Mouse (Mus musculus) heart, embryonic 10.5 days (tissue): ENCODE results near the gene Arhgap1. TPM values are rescaled to one million over a fixed set of nuclear protein-coding genes. Genes with fewer than 3 reads are reported as not detected.

Experiments
- DNase-seq: peaks from one replicate; pipeline ENCODE4 v3.0.0-alpha.2; 2017; ENCODE audit warnings: low spot score
- H3K27ac ChIP-seq: fragments of 300-500 bp; sonication (generic); 2 replicates; pipeline ENCODE4 v1.5.1; 2016; ENCODE audit warnings: mild to moderate bottlenecking
- H3K27me3 ChIP-seq: fragments of 300-500 bp; sonication (generic); 2 replicates; pipeline ENCODE4 v1.6.1; 2016; ENCODE audit warnings: mild to moderate bottlenecking; ENCODE audit not compliant: poor library complexity, insufficient read depth, severe bottlenecking
- H3K36me3 ChIP-seq: fragments of 300-500 bp; sonication (generic); 2 replicates; pipeline ENCODE4 v1.6.1; 2016; ENCODE audit warnings: mild to moderate bottlenecking, moderate library complexity
- H3K4me1 ChIP-seq: fragments of 300-500 bp; sonication (generic); 2 replicates; pipeline ENCODE4 v1.6.1; 2016; ENCODE audit warnings: mild to moderate bottlenecking
- H3K4me3 ChIP-seq: fragments of 300-500 bp; sonication (generic); 2 replicates; pipeline ENCODE4 v1.5.1; 2016; ENCODE audit warnings: mild to moderate bottlenecking, moderate library complexity
- H3K9me3 ChIP-seq: fragments of 300-500 bp; sonication (generic); 2 replicates; pipeline ENCODE4 v1.6.1; 2016; ENCODE audit warnings: mild to moderate bottlenecking, moderate library complexity
- WGBS: fragments of 180-500 bp; shearing (Covaris S2); methylation state at CpG from one replicate; pipeline ENCODE4 v1.1.7; 2016; 5-methylcytosine and 5-hydroxymethylcytosine counted together
- polyA plus RNA-seq: library from polyadenylated mRNA; unstranded; fragments of >200 nt; fragmentation: Nextera tagmentation; extraction: Ambion mirVana; gene quantifications from 2 replicates; pipeline ENCODE4 v1.2.1, GENCODE M21; 2016

The Arhgap1 gene
- polyA plus RNA-seq, 1 experiment from 2014 or later: 212 TPM

GRCm38 (mm10) chr2:91634841-91635240 lies 14.8 kb upstream of the Arhgap1 start:
- no peak overlapping the region for H3K27ac ChIP-seq
- no peak for DNase-seq
- peaks cover 19% of the 10 kb centered on the region for H3K4me1 ChIP-seq
- H3K9me3 ChIP-seq: no peaks in the 10 kb centered on the region
- WGBS: 70% methylated on average over 9 of the region's 9 CpGs
- H3K36me3 ChIP-seq: no peaks in the 10 kb centered on the region
- no peaks in the 10 kb centered on the region for H3K27me3 ChIP-seq
- no peak overlapping the region for H3K4me3 ChIP-seq

GRCm38 (mm10) chr2:91635486-91635885 lies 14.2 kb upstream of the Arhgap1 start:
- Histone ChIP-seq H3K4me3 (no peak overlapping the region), H3K27ac (peak overlapping the region; percentile 31; the same call in 1 of the 2 replicates), H3K9me3 (no peaks in the 10 kb centered on the region), H3K36me3 (no peaks in the 10 kb centered on the region), H3K4me1 (peaks cover 19% of the 10 kb centered on the region), H3K27me3 (no peaks in the 10 kb centered on the region)
- WGBS: 82% methylated on average over 11 of the region's 11 CpGs
- DNase-seq: no peak

GRCm38 (mm10) chr2:91636229-91636628 lies 13.4 kb upstream of the Arhgap1 start, which contains the start of gene F2:
Gene F2 (minus strand): TSS chr2:91636414.
- no peaks in the 10 kb centered on the region for H3K36me3 ChIP-seq
- 86% methylated on average over 8 of the region's 8 CpGs for WGBS
- no peak for DNase-seq
- H3K27ac ChIP-seq: peak within 1 kb of the TSS; percentile 31; the same call in 1 of the 2 replicates
- H3K4me1 ChIP-seq: peaks cover 19% of the 10 kb centered on the region
- H3K4me3 ChIP-seq: no peak within 1 kb of the TSS
- no peaks in the 10 kb centered on the region for H3K27me3 ChIP-seq
- H3K9me3 ChIP-seq: no peaks in the 10 kb centered on the region

- Histone ChIP-seq H3K27me3 (no peaks in the 10 kb centered on the region), H3K9me3 (no peaks in the 10 kb centered on the region), H3K4me1 (peaks cover 19% of the 10 kb centered on the region), H3K4me3 (no peak overlapping the region), H3K27ac (no peak overlapping the region), H3K36me3 (0 out of 2 replicates have a peak, but pooled peaks cover under 1% of the 10 kb centered on the region)
- no peak for DNase-seq
- 73% methylated on average over 5 of the region's 5 CpGs for WGBS
These were observed 12.8 kb upstream of the Arhgap1 start for GRCm38 (mm10) chr2:91636727-91637338.

GRCm38 (mm10) chr2:91638931-91639330 lies 10.7 kb upstream of the Arhgap1 start:
- Histone ChIP-seq H3K4me1 (peaks cover 14% of the 10 kb centered on the region), H3K9me3 (no peaks in the 10 kb centered on the region), H3K4me3 (no peak overlapping the region), H3K36me3 (peaks cover 20% of the 10 kb centered on the region), H3K27me3 (no peaks in the 10 kb centered on the region), H3K27ac (no peak overlapping the region)
- WGBS: 77% methylated on average over 6 of the region's 6 CpGs
- no peak for DNase-seq

- no peaks in the 10 kb centered on the region for H3K9me3 ChIP-seq
- H3K27me3 ChIP-seq: no peaks in the 10 kb centered on the region
- DNase-seq: no peak
- H3K27ac ChIP-seq: no peak overlapping the region
- no peak overlapping the region for H3K4me3 ChIP-seq
- H3K36me3 ChIP-seq: peaks cover 60% of the 10 kb centered on the region
- no peaks in the 10 kb centered on the region for H3K4me1 ChIP-seq
- WGBS: 78% methylated on average over 2 of the region's 2 CpGs
These were observed 6.7 kb upstream of the Arhgap1 start for GRCm38 (mm10) chr2:91642825-91643415.

GRCm38 (mm10) chr2:91644021-91644420 lies 5.6 kb upstream of the Arhgap1 start:
- Histone ChIP-seq H3K27ac (no peak overlapping the region), H3K36me3 (peaks cover 62% of the 10 kb centered on the region), H3K4me3 (no peak overlapping the region), H3K9me3 (no peaks in the 10 kb centered on the region), H3K4me1 (peaks cover 10% of the 10 kb centered on the region), H3K27me3 (no peaks in the 10 kb centered on the region)
- WGBS: 95% methylated on average over 11 of the region's 11 CpGs
- DNase-seq: no peak

GRCm38 (mm10) chr2:91645354-91645753 lies 4.3 kb upstream of the Arhgap1 start:
- no peaks in the 10 kb centered on the region for H3K9me3 ChIP-seq
- peaks cover 12% of the 10 kb centered on the region for H3K4me1 ChIP-seq
- no peak for DNase-seq
- no peaks in the 10 kb centered on the region for H3K27me3 ChIP-seq
- 96% methylated on average over 15 of the region's 15 CpGs for WGBS
- H3K4me3 ChIP-seq: no peak overlapping the region
- H3K27ac ChIP-seq: no peak overlapping the region
- H3K36me3 ChIP-seq: peaks cover 62% of the 10 kb centered on the region

- peaks cover 62% of the 10 kb centered on the region for H3K36me3 ChIP-seq
- H3K27ac ChIP-seq: no peak overlapping the region
- DNase-seq: no peak
- H3K27me3 ChIP-seq: no peaks in the 10 kb centered on the region
- WGBS: 94% methylated on average over 11 of the region's 11 CpGs
- no peak overlapping the region for H3K4me3 ChIP-seq
- no peaks in the 10 kb centered on the region for H3K9me3 ChIP-seq
- peaks cover 14% of the 10 kb centered on the region for H3K4me1 ChIP-seq
These were observed 3.8 kb upstream of the Arhgap1 start for GRCm38 (mm10) chr2:91645811-91646210.

- Histone ChIP-seq H3K4me3 (no peak overlapping the region), H3K36me3 (peaks cover 63% of the 10 kb centered on the region), H3K4me1 (peaks cover 24% of the 10 kb centered on the region), H3K9me3 (no peaks in the 10 kb centered on the region), H3K27me3 (no peaks in the 10 kb centered on the region), H3K27ac (no peak overlapping the region)
- WGBS: 23% methylated on average over 1 of the region's 1 CpGs
- DNase-seq: no peak
These were observed 2.9 kb upstream of the Arhgap1 start for GRCm38 (mm10) chr2:91646733-91647132.

GRCm38 (mm10) chr2:91649152-91649551 lies 508 bp upstream of the Arhgap1 start:
- no peak for DNase-seq
- Histone ChIP-seq H3K36me3 (peaks cover 56% of the 10 kb centered on the region), H3K27me3 (no peaks in the 10 kb centered on the region), H3K4me1 (peaks cover 48% of the 10 kb centered on the region), H3K27ac (peak overlapping the region; percentile 93), H3K4me3 (peak overlapping the region; percentile 95), H3K9me3 (no peaks in the 10 kb centered on the region)
- 2% methylated on average over 15 of the region's 15 CpGs for WGBS

GRCm38 (mm10) chr2:91650360-91650995 lies 818 bp downstream of the Arhgap1 start:
- peaks cover 56% of the 10 kb centered on the region for H3K36me3 ChIP-seq
- peaks cover 61% of the 10 kb centered on the region for H3K4me1 ChIP-seq
- WGBS: 8% methylated on average over 16 of the region's 16 CpGs

More at GRCm38 (mm10) chr2:91650360-91650995, 818 bp downstream of the Arhgap1 start:
- Histone ChIP-seq H3K9me3 (no peaks in the 10 kb centered on the region), H3K4me3 (peak overlapping the region; percentile 95), H3K27me3 (no peaks in the 10 kb centered on the region), H3K27ac (peak overlapping the region; percentile 93)
- no peak for DNase-seq
